ENCODE assay signal across 8 mouse cellular contexts in the genomic region with DNA sequence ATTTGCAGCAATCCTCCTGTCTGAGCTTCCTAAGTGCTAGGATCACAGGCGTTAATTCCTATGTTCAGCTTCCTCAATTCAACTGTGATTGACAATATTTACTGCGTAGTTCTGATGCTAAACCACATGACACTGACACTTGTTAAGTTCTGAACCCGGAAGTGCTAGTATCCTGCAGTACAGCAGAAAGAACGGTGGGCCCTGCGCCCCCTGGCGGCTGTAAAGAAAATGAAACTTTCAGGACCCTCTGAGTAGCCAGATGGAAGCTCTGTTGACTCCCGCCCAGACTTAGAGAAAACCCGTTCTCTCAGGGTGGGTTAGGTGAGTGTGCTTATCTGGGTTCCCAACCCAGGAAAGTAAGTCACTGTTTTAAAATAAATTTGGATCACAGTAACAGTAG. TPM values are rescaled to one million over a fixed set of nuclear protein-coding genes. Genes with fewer than 3 reads are reported as not detected.
DNase-seq lines count a peak whose midpoint lies in the region; ATAC-seq and TF ChIP-seq lines count a peak whose summit lies in the region.

No protein-coding gene starts in this region.

- peak; percentile 66; the same call in 1 of the 2 replicates for TF ChIP-seq CTCF in spleen, adult 2 months (IDR thresholded peaks at IDR 0.05; ENCODE audit: extremely low read depth, insufficient read depth, insufficient read length, insufficient replicate concordance)

- no peak overlapping the region for H3K9ac ChIP-seq in heart, embryonic 13.5 days

- TF ChIP-seq POLR2A in spleen, adult 2 months (IDR thresholded peaks at IDR 0.05; ENCODE audit: low read depth, low read length), result no peak

- 0 out of 2 replicates have a peak, but pooled peaks cover 3% of the 10 kb centered on the region for H3K4me1 ChIP-seq in heart, embryonic 13.5 days
- no peaks in the 10 kb centered on the region for H3K4me1 ChIP-seq in spleen, adult 2 months (ENCODE audit: control insufficient read depth, insufficient read depth, insufficient read length)

- no peaks in the 10 kb centered on the region for H3K9me3 ChIP-seq in heart, embryonic 13.5 days

- H3K4me2 ChIP-seq in heart, embryonic 13.5 days, result peak overlapping the region; percentile 16; the same call in 1 of the 2 replicates

- H3K27me3 ChIP-seq in heart, embryonic 13.5 days (replicated peaks), result peaks cover 5% of the 10 kb centered on the region; the same call in 1 of the 2 replicates
- H3K27me3 ChIP-seq in spleen, adult 2 months (ENCODE audit: control insufficient read depth, insufficient read depth, low read length), result no peaks in the 10 kb centered on the region

- ATAC-seq in heart, embryonic 13.5 days (ENCODE audit: extremely low read depth, insufficient number of reproducible peaks, low FRiP score, low TSS enrichment), result no peak

- no peak overlapping the region for H3K4me3 ChIP-seq in heart, embryonic 13.5 days
- no peak overlapping the region for H3K4me3 ChIP-seq in spleen, adult 2 months (ENCODE audit: extremely low read depth, insufficient read depth, insufficient read length)

- DNase-seq in adrenal gland, adult (ENCODE audit: inconsistent age in 2 of 2, low spot score in 1 of 2), result peak; percentile 31 to 75
- DNase-seq in adrenal gland, postnatal 4 days (ENCODE audit: low spot score in 2 of 2), result no peak
- DNase-seq in NIH3T3 (ENCODE audit: low read depth), result peak; percentile 58
- DNase-seq in embryo, embryonic 11.5 days (ENCODE audit: low read depth, low spot score), result peak; percentile 54
- peak; percentile 75 for DNase-seq in kidney, postnatal 10 days
- peak; percentile 61 for DNase-seq in lung, postnatal 25 days (ENCODE audit: low spot score)
- peak; percentile 42 to 61 for DNase-seq in spleen, adult 2 months (ENCODE audit: low read depth in 1 of 2, low spot score in 2 of 2)

- H3K27ac ChIP-seq in heart, embryonic 13.5 days (replicated peaks), result no peak overlapping the region
- no peak overlapping the region for H3K27ac ChIP-seq in spleen, adult 2 months (ENCODE audit: insufficient read depth, low read length)

- H3K36me3 ChIP-seq in heart, embryonic 13.5 days, result no peaks in the 10 kb centered on the region
- no peaks in the 10 kb centered on the region for H3K36me3 ChIP-seq in spleen, adult 2 months (ENCODE audit: control insufficient read depth, insufficient read depth, low read length)

- WGBS in heart, embryonic 13.5 days, result 12% methylated on average over 8 of the region's 8 CpGs
- WGBS in spleen, adult 2 months, result 5% methylated on average over 8 of the region's 8 CpGs

RNA-seq across cellular contexts. Expression of gene Srgap1, which starts 7.4 kb away (rescaled TPM):
- 10 to 100 TPM in 1 of 2 experiments, 1 to 10 TPM in 1; 8.5 to 13.5 TPM for total RNA-seq in adrenal gland, postnatal 4 days (2021)
- polyA plus RNA-seq in heart, embryonic 13.5 days (2015; fragmentation: Nextera tagmentation; extraction: Ambion mirVana), result 8.0 and 8.9 TPM in 2 replicates
- 0.46 and 0.58 TPM in 2 replicates for polyA plus RNA-seq in spleen, adult 2 months (2012; rRNA removed)

RNA-seq across cellular contexts. Expression of gene Rxylt1, which starts 42.6 kb away (rescaled TPM):
- total RNA-seq in adrenal gland, postnatal 4 days (2021), result 10 to 100 TPM; 61.2 to 63.4 TPM
- 36.2 and 41.6 TPM in 2 replicates for polyA plus RNA-seq in heart, embryonic 13.5 days (2015; fragmentation: Nextera tagmentation; extraction: Ambion mirVana)
- polyA plus RNA-seq in spleen, adult 2 months (2012; rRNA removed), result 1.5 and 2.4 TPM in 2 replicates

Comparison
In these comparisons a context has a peak if more than half of its experiments do, and no peak if none do; other contexts are left out.
1. DNase-seq: peak in adrenal gland, adult (2 of 2), NIH3T3 (single experiment), embryo, embryonic 11.5 days (single experiment), kidney, postnatal 10 days (single experiment), lung, postnatal 25 days (single experiment) and spleen, adult 2 months (2 of 2); none in adrenal gland, postnatal 4 days (0 of 2).
2. RNA of gene Rxylt1, which starts 42.6 kb away (polyA plus RNA-seq): 36.2 to 41.6 TPM in heart, embryonic 13.5 days; 1.5 to 2.4 TPM in spleen, adult 2 months; every median in the first group is over 10 times any median in the second.